Mouse (Mus musculus): ENCODE results near the gene Asb15.

GRCm38 (mm10) chr6:24486530-24486929, 41.4 kb upstream of the Asb15 start:
- no peak for TF ChIP-seq CTCF (IDR thresholded peaks at IDR 0.05)
- TF ChIP-seq POLR2A (IDR thresholded peaks at IDR 0.05; ENCODE audit: insufficient read depth, low read depth, low read length), result no peak
- no peak for TF ChIP-seq EP300 (IDR thresholded peaks at IDR 0.05; ENCODE audit: insufficient read depth, low read depth, low read length)
